Mouse (Mus musculus): Measurements from ENCODE around the gene Wdr19. TPM values are rescaled to one million over a fixed set of nuclear protein-coding genes. Genes with fewer than 3 reads are reported as not detected.

The Wdr19 gene
- polyA plus RNA-seq, 1 experiment: not detected

GRCm38 (mm10) chr5:65308208-65308607, 108.7 kb downstream of the Wdr19 start:
- H3K4me3 ChIP-seq (ENCODE audit: insufficient read depth, low read depth, low read length): no peak overlapping the region
- TF ChIP-seq POLR2A (IDR thresholded peaks at IDR 0.05; ENCODE audit: insufficient read depth, low read depth, low read length) (no peak), CTCF (IDR thresholded peaks at IDR 0.05; ENCODE audit: insufficient read depth, low read depth, low read length) (no peak)
- no peaks in the 10 kb centered on the region for H3K4me1 ChIP-seq (ENCODE audit: control insufficient read depth, insufficient read depth, low read length)
- WGBS: 96% methylated on average over 7 of the region's 7 CpGs
- H3K27ac ChIP-seq (ENCODE audit: insufficient read depth, low read depth, low read length): no peak overlapping the region

GRCm38 (mm10) chr5:65308866-65309265, 109.4 kb downstream of the Wdr19 start:
- TF ChIP-seq CTCF (IDR thresholded peaks at IDR 0.05; ENCODE audit: insufficient read depth, low read depth, low read length) (no peak), POLR2A (IDR thresholded peaks at IDR 0.05; ENCODE audit: insufficient read depth, low read depth, low read length) (no peak)
- Histone ChIP-seq H3K4me3 (ENCODE audit: insufficient read depth, low read depth, low read length) (no peak overlapping the region), H3K4me1 (ENCODE audit: control insufficient read depth, insufficient read depth, low read length) (no peaks in the 10 kb centered on the region), H3K27ac (ENCODE audit: insufficient read depth, low read depth, low read length) (no peak overlapping the region)
- 93% methylated on average over 3 of the region's 3 CpGs for WGBS

Other genes with a start within 250 kb of the Wdr19 start
- gene Tlr6, start 239.6 kb upstream of the Wdr19 start, polyA plus RNA-seq (2012; ENCODE audit: insufficient read depth, insufficient read length, low replicate concordance, missing spikeins): not detected in 2 replicates
- not detected in 2 replicates for gene Fam114a1, start 229.6 kb upstream of the Wdr19 start, polyA plus RNA-seq (2012; ENCODE audit: insufficient read depth, insufficient read length, low replicate concordance, missing spikeins)
- gene Tmem156, start 107.6 kb upstream of the Wdr19 start, polyA plus RNA-seq (2012; ENCODE audit: insufficient read depth, insufficient read length, low replicate concordance, missing spikeins): not detected in 2 replicates
- gene Klhl5, start 92.2 kb upstream of the Wdr19 start, polyA plus RNA-seq (2012; ENCODE audit: insufficient read depth, insufficient read length, low replicate concordance, missing spikeins): not detected in 2 replicates
- gene Rfc1, start 136.0 kb downstream of the Wdr19 start, polyA plus RNA-seq (2012; ENCODE audit: insufficient read depth, insufficient read length, low replicate concordance, missing spikeins): not detected in 2 replicates
- not detected in 2 replicates for gene Klb, start 148.6 kb downstream of the Wdr19 start, polyA plus RNA-seq (2012; ENCODE audit: insufficient read depth, insufficient read length, low replicate concordance, missing spikeins)
- not detected in 2 replicates for gene Rpl9, start 191.7 kb downstream of the Wdr19 start, polyA plus RNA-seq (2012; ENCODE audit: insufficient read depth, insufficient read length, low replicate concordance, missing spikeins)
- not detected in 2 replicates for gene Lias, start 191.8 kb downstream of the Wdr19 start, polyA plus RNA-seq (2012; ENCODE audit: insufficient read depth, insufficient read length, low replicate concordance, missing spikeins)
- not detected in 2 replicates for gene Ugdh, start 236.3 kb downstream of the Wdr19 start, polyA plus RNA-seq (2012; ENCODE audit: insufficient read depth, insufficient read length, low replicate concordance, missing spikeins)

All from olfactory bulb, adult 2 months (tissue).